Mouse (Mus musculus) testis, postnatal 10 days (tissue): ENCODE results near the gene Cmklr1.
"Not testable (repeated sequence)": the region's sequence is repeated elsewhere in the genome, so short reads cannot be mapped to it uniquely, and the experiment has no call there.

Source experiments
- DNase-seq: peaks from one replicate; pipeline ENCODE4 v3.0.0; 2021; ENCODE audit warnings: low spot score

The Cmklr1 gene

GRCm38 (mm10) chr5:113586458-113586849 lies 63.8 kb downstream of the Cmklr1 start:
- not testable (repeated sequence) for DNase-seq

DNA sequence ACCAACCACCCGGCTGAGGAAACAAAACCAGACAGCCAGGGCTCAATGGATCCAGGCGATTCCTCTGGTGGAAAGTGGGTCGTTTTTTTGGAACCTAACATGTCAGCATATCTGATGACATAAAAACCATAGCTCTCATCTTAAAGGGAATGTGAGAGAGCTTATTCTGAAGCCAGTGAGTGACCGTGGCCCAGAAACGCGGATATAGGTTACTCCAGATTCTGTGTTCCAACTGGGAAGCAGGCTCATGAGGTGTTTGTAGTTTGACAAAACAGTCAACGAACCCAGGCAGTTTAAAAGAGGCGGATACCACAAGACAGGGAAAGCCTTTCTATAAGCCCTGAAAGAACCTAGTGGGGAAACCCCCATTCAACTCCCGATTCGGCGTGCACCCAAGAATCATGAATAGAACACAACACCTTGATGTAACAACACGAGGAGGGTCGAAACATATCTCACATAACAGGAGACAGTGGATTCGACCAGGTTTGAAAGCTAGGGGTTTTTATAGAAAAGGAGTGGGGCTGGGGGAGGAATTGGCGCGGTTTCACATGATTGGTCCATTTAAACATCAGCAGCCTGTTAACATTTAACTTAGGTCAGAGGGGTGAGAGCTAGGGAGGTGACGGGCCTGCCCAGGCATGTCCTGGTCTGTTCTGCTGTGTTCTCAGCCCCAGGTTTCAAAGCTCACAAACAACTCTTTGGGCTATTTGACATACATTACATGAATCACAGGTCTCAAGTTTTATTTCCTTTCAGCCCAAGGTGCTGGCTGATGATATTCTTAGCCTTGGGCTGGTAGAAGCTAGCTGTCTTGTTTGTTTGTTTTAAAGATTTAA lies 64.4 kb downstream of the Cmklr1 start:
- DNase-seq, result not testable (repeated sequence)

DNA sequence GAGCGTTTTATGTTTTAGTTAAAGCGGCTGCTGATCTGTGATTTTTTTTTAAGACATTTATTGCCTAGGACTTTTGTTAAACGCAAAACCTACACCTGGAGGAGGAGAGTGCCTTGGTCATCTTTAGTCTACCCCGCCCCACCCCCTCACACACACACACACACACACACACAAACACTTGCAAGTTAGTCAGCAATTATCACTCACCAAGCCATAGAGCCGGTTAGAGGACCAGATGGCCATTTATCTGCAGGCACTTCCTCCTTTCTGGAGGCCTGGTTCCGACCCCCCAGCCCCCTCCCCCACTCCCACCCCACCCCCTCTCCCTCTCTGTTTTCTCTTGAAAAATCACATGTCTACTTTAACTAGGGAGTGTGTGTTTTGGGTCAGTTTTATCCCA lies 65.8 kb downstream of the Cmklr1 start:
- no peak for DNase-seq

- DNase-seq, result no peak
Observed at GRCm38 (mm10) chr5:113583424-113584162, 66.6 kb downstream of the Cmklr1 start.

DNA sequence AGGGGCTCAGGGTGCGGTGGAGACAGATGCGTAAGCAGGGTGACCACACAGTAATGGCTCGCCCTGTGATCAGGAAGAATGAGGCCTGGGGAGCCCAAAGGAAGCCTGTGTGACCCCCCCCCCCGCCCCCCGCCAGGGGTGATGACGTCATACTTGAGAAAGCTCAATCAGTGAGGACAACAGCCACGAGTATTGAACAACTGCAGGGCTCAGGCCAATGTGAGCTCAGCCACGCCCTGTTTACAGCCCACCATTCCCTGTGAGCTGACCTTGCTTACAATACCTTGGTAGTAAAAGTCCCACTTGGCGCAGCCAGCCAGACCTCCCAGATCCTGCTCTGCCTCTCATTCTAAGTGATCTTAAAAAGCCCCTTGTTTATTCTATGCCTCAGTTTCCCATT lies 69.4 kb downstream of the Cmklr1 start:
- DNase-seq, result no peak

DNA sequence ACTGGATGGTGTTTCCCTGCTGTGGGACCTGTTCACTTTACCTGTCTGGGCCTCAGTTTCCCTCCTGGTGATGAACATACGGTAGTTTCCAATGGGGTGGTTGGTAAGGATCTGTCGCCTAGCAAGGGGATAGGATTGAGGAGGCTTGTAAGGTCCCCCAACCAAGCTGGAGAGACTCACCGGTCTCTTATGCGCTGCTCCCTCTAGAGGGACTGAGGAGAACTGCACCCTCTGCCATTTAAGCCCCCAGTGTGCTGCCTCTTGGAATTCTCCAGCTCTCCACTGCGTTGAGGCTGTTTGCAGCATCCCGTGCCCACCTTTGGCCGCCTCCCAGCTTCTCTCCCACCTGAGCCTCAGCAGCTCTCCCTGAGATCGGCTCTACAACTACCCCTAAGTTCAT lies 70.0 kb downstream of the Cmklr1 start:
- no peak for DNase-seq

DNA sequence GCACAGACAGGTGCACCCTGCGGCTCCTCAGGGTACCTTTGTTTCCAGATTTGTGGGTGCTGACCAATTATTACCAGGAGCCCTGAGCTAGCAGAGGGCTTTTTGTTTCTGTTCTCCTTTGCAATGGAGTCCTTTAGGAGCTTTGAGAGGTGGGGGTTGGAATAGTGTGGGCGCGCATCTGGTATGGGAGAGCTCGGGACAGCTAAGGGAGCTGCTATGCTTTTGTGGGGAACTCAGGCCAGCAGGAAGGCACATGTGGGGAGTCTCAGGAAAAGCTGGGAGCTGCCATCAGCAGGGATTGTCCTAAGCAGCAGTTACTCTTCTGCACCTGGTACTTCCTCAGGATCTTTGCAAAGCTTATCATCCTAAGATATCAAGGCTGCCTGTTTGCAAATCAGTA lies 71.1 kb downstream of the Cmklr1 start:
- no peak for DNase-seq

- DNase-seq, result no peak
Observed at GRCm38 (mm10) chr5:113578428-113578827, 71.8 kb downstream of the Cmklr1 start.

DNA sequence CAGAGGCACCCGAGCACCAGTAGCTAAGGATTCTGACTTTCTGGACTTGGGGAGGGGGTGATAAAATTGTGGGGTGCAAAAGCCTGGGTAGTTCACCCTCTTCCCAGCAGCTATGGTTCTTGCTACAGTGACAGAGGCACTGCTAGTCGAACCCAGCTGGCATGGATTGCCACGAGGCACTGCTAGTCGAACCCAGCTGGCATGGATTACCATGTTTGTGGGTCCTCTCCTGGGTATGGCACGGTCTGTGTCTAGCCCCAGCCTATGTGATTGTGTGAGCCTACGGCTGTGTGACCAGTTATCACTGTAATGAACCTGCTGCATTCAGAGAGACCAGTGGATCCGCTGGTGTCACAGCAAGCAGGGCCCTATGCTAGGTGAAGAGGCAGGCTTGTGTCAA lies 72.7 kb downstream of the Cmklr1 start:
- no peak for DNase-seq

DNA sequence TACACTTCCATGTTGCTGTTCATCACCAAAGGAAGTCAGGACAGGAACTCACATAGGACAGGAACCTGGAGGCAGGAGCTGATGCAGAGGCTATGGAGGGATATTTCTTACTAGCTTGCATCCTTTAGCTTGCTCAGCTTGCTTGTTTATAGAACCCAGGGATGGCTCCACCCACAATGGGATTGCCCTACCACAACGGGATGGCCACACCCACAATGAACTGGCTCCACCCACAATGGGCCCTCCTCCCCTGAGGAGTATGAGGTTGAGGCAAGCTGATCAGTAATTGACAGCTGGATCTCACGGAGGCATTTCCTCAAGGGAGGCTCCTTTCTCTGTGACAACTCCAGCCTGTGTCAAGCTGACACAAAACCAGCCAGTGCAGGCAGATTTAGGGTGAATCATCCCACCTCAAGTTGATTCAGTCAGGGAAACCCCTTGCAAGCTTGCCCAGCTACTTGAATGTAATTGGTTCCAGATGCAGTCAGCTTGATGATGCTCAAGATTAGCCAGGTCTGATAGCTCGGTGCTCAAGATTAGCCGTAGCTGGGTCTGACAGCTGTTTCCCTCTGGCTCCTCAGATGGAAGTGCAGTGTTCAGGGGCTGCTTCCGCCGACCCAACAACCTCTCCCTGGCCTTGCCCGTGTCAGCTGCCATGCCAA lies 80.0 kb downstream of the Cmklr1 start:
- DNase-seq, result no peak

GRCm38 (mm10) chr5:113565858-113566257 lies 84.4 kb downstream of the Cmklr1 start:
- DNase-seq, result no peak

- DNase-seq, result no peak
Observed at GRCm38 (mm10) chr5:113565101-113565854, 84.9 kb downstream of the Cmklr1 start.

- peak; percentile 68 for DNase-seq
Observed at GRCm38 (mm10) chr5:113564463-113564862, 85.8 kb downstream of the Cmklr1 start.
